In genomic region chr12:72780136-72780535, GRCm38 (mm10) we compare ENCODE assay signal across 24 mouse cellular contexts. TPM values are rescaled to one million over a fixed set of nuclear protein-coding genes. Genes with fewer than 3 reads are reported as not detected.
DNase-seq lines count a peak whose midpoint lies in the region; ATAC-seq and TF ChIP-seq lines count a peak whose summit lies in the region.
"Had no signal": no experiment of that assay in that cellular context is flagged by ENCODE, and none has a peak within 500 bp of the region (broad histone marks: within the 10 kb centered on the region; RNA-seq: fewer than 3 reads in every experiment).

No protein-coding gene starts in this region.

- peaks cover 27% of the 10 kb centered on the region for H3K79me2 ChIP-seq in MEL (ENCODE audit: control insufficient read depth, insufficient read depth, low read length, poor library complexity)

- H3K27me3 ChIP-seq in MEL (ENCODE audit: control insufficient read depth in 1 of 2, insufficient read depth in 2 of 2, low read length in 2 of 2), result no peaks in the 10 kb centered on the region
- no peaks in the 10 kb centered on the region for H3K27me3 ChIP-seq in liver, embryonic 11.5 days (replicated peaks; ENCODE audit: control insufficient read depth, insufficient read depth, low read length)
- no peaks in the 10 kb centered on the region for H3K27me3 ChIP-seq in liver, postnatal 0 days (ENCODE audit: insufficient read depth, low read length)
- H3K27me3 ChIP-seq in kidney, embryonic 14.5 days (ENCODE audit: control insufficient read depth, insufficient read depth, low read length), result no peaks in the 10 kb centered on the region
- H3K27me3 ChIP-seq: forebrain, embryonic 15.5 days; heart, embryonic 13.5 days; hindbrain, embryonic 13.5 days; Patski had no signal

- no peak overlapping the region for H3K9ac ChIP-seq in MEL (ENCODE audit: control insufficient read depth, low read depth, low read length, poor library complexity, severe bottlenecking)
- H3K9ac ChIP-seq in liver, embryonic 11.5 days (ENCODE audit: low read depth, low read length), result no peak overlapping the region
- H3K9ac ChIP-seq in liver, postnatal 0 days (replicated peaks), result no peak overlapping the region
- no peak overlapping the region for H3K9ac ChIP-seq in kidney, embryonic 14.5 days (ENCODE audit: low read depth, low read length)
- H3K9ac ChIP-seq: forebrain, embryonic 15.5 days; heart, embryonic 13.5 days; hindbrain, embryonic 13.5 days had no signal

- no peaks in the 10 kb centered on the region for H3K9me3 ChIP-seq in MEL (replicated peaks; ENCODE audit: insufficient read depth, low read length)
- no peaks in the 10 kb centered on the region for H3K9me3 ChIP-seq in liver, embryonic 11.5 days (ENCODE audit: control insufficient read depth, low read length)
- no peaks in the 10 kb centered on the region for H3K9me3 ChIP-seq in liver, postnatal 0 days (ENCODE audit: low read length)
- no peaks in the 10 kb centered on the region for H3K9me3 ChIP-seq in kidney, embryonic 14.5 days (ENCODE audit: control insufficient read depth, low read length)
- H3K9me3 ChIP-seq: forebrain, embryonic 15.5 days; heart, embryonic 13.5 days; hindbrain, embryonic 13.5 days had no signal

- peaks cover 21 to 30% of the 10 kb centered on the region in 2 experiments for H3K36me3 ChIP-seq in MEL (ENCODE audit: control insufficient read depth in 1 of 2, insufficient read depth in 2 of 2, low read length in 2 of 2)
- H3K36me3 ChIP-seq in liver, embryonic 11.5 days (ENCODE audit: control insufficient read depth, insufficient read depth, low read length), result peaks cover 3% of the 10 kb centered on the region; the same call in 1 of the 2 replicates
- peaks cover 20% of the 10 kb centered on the region for H3K36me3 ChIP-seq in liver, postnatal 0 days (replicated peaks; ENCODE audit: insufficient read depth, low read length)
- peaks cover 15% of the 10 kb centered on the region; the same call in 1 of the 2 replicates for H3K36me3 ChIP-seq in kidney, embryonic 14.5 days (ENCODE audit: control insufficient read depth, insufficient read depth, low read length)

- H3K4me3 ChIP-seq in MEL (ENCODE audit: control insufficient read depth in 1 of 2, insufficient read depth in 1 of 2, low read depth in 2 of 2, low read length in 2 of 2), result no peak overlapping the region
- no peak overlapping the region for H3K4me3 ChIP-seq in liver, embryonic 11.5 days (ENCODE audit: low read depth, low read length)
- H3K4me3 ChIP-seq in liver, postnatal 0 days (ENCODE audit: low read depth, low read length), result no peak overlapping the region
- H3K4me3 ChIP-seq in kidney, embryonic 14.5 days (ENCODE audit: low read length), result no peak overlapping the region
- H3K4me3 ChIP-seq: forebrain, embryonic 15.5 days; heart, embryonic 13.5 days; hindbrain, embryonic 13.5 days; left cerebral cortex, adult 2 months had no signal

- peak in 1 of 2 experiments; percentile 22; a peak in 1 of 4 replicates for TF ChIP-seq EP300 in MEL (IDR thresholded peaks at IDR 0.05; ENCODE audit: low read depth in 1 of 2, low read length in 2 of 2)
- 0 out of 2 replicates have a peak, but pooled peaks have one; percentile 34 for TF ChIP-seq EP300 in liver, postnatal 0 days (IDR thresholded peaks at IDR 0.05; ENCODE audit: low read depth)

- DNase-seq in adrenal gland, adult 2 months, result peak; percentile 40
- no peak for DNase-seq in adrenal gland, adult 18-20 months (ENCODE audit: low spot score in 2 of 2)
- DNase-seq in MEL (ENCODE audit: low read depth, low spot score), result peak; percentile 77
- no peak for DNase-seq in liver, embryonic 11.5 days (ENCODE audit: low spot score)
- no peak for DNase-seq in liver, postnatal 0 days
- no peak for DNase-seq in layer of hippocampus, adult 9-10 months (ENCODE audit: low spot score)
- no peak for DNase-seq in testis, postnatal 14 days (ENCODE audit: low spot score)
- DNase-seq: cerebellum, adult 18-20 months; cerebellum, postnatal 36 days; gastrocnemius, postnatal 10 days; heart, postnatal 14 days; kidney, adult 11 months; kidney, postnatal 4 days; right cerebral cortex, postnatal 14 days had no signal

- peak overlapping the region; percentile 35; the same call in 1 of the 2 replicates for H3K4me2 ChIP-seq in liver, embryonic 11.5 days
- no peak overlapping the region for H3K4me2 ChIP-seq in liver, postnatal 0 days (ENCODE audit: low read depth, low read length)
- H3K4me2 ChIP-seq in kidney, embryonic 14.5 days (replicated peaks; ENCODE audit: low read depth, low read length), result no peak overlapping the region
- H3K4me2 ChIP-seq: forebrain, embryonic 15.5 days; heart, embryonic 13.5 days; hindbrain, embryonic 13.5 days; midbrain, embryonic 11.5 days had no signal

- WGBS in liver, embryonic 11.5 days, result 58% methylated on average over 5 of the region's 5 CpGs
- 56% methylated on average over 5 of the region's 5 CpGs for WGBS in liver, postnatal 0 days (ENCODE audit: insufficient replicate concordance)
- 94% methylated on average over 5 of the region's 5 CpGs for WGBS in kidney, embryonic 14.5 days

- TF ChIP-seq CTCF in MEL (IDR thresholded peaks at IDR 0.05 in 2 of 3, conservative IDR thresholded peaks at IDR 0.05 in 1 of 3; ENCODE audit: control insufficient read depth in 1 of 3, insufficient read depth in 1 of 3, low read depth in 2 of 3, low read length in 3 of 3, poor library complexity in 1 of 3, severe bottlenecking in 1 of 3), result no peak
- TF ChIP-seq CTCF in liver, postnatal 0 days (IDR thresholded peaks at IDR 0.05; ENCODE audit: low read depth), result no peak

- H3K27ac ChIP-seq in MEL (ENCODE audit: control insufficient read depth, low read depth, low read length), result 0 out of 2 replicates have a peak overlapping the region, but pooled peaks have one; percentile 27
- H3K27ac ChIP-seq in liver, embryonic 11.5 days (ENCODE audit: low read depth, low read length), result peak overlapping the region; percentile 54
- no peak overlapping the region for H3K27ac ChIP-seq in liver, postnatal 0 days (ENCODE audit: low read depth)
- H3K27ac ChIP-seq in kidney, embryonic 14.5 days (ENCODE audit: low read depth, low read length), result no peak overlapping the region
- H3K27ac ChIP-seq: forebrain, embryonic 15.5 days; heart, embryonic 13.5 days; hindbrain, embryonic 13.5 days; left cerebral cortex, adult 2 months; macrophage; stomach, postnatal 0 days had no signal

- peaks cover 0 to 3% of the 10 kb centered on the region in 2 experiments; a peak in 3 of 4 replicates for H3K4me1 ChIP-seq in MEL (ENCODE audit: control insufficient read depth in 1 of 2, insufficient read depth in 2 of 2, low read length in 2 of 2)
- peaks cover 12% of the 10 kb centered on the region for H3K4me1 ChIP-seq in liver, embryonic 11.5 days (replicated peaks; ENCODE audit: control insufficient read depth, insufficient read depth, low read length)
- peaks cover 3% of the 10 kb centered on the region; the same call in 1 of the 2 replicates for H3K4me1 ChIP-seq in liver, postnatal 0 days (ENCODE audit: insufficient read depth)
- H3K4me1 ChIP-seq in kidney, embryonic 14.5 days (ENCODE audit: control insufficient read depth, insufficient read depth, low read length), result no peaks in the 10 kb centered on the region
- H3K4me1 ChIP-seq: forebrain, embryonic 15.5 days; hindbrain, embryonic 13.5 days had no signal

- ATAC-seq in liver, embryonic 11.5 days (replicated peaks; ENCODE audit: low FRiP score), result peak; percentile 99
- ATAC-seq in liver, postnatal 0 days, result peak; percentile 71
- ATAC-seq in kidney, embryonic 14.5 days (ENCODE audit: low FRiP score, low TSS enrichment), result no peak
- ATAC-seq: CD4-positive, CD25-positive, alpha-beta regulatory T cell, adult 4 months; forebrain, embryonic 15.5 days; Patski had no signal

- TF ChIP-seq POLR2A in MEL (IDR thresholded peaks at IDR 0.05; ENCODE audit: control insufficient read depth in 1 of 2, insufficient read depth in 1 of 2, low read depth in 1 of 2, low read length in 2 of 2, poor library complexity in 1 of 2), result no peak

- no peak for TF ChIP-seq RAD21 in MEL (IDR thresholded peaks at IDR 0.05; ENCODE audit: low read depth, low read length)

TF ChIP-seq in MEL, 35 proteins besides CTCF, POLR2A, EP300 and RAD21:
- TF ChIP-seq ETS1 (IDR thresholded peaks at IDR 0.05; ENCODE audit: low read depth, low read length) (0 out of 2 replicates have a peak, but pooled peaks have one; percentile 4), GATA1 (IDR thresholded peaks at IDR 0.05; ENCODE audit: low read depth, low read length) (peak; percentile 60; the same call in 1 of the 2 replicates), NRF1 (IDR thresholded peaks at IDR 0.05; ENCODE audit: insufficient read depth, low read depth, low read length, poor library complexity, severe bottlenecking) (no peak), TBP (IDR thresholded peaks at IDR 0.05; ENCODE audit: low read depth, low read length) (0 out of 2 replicates have a peak, but pooled peaks have one; percentile 24), TAL1 (IDR thresholded peaks at IDR 0.05; ENCODE audit: low read length) (peak; percentile 60), USF2 (IDR thresholded peaks at IDR 0.05; ENCODE audit: borderline replicate concordance in 1 of 2, insufficient read depth in 1 of 2, low read depth in 1 of 2, low read length in 2 of 2) (no peak), MEF2A (IDR thresholded peaks at IDR 0.05; ENCODE audit: extremely low read depth, insufficient replicate concordance, low read depth, low read length, poor library complexity, severe bottlenecking) (no peak), JUND (IDR thresholded peaks at IDR 0.05; ENCODE audit: low read depth, low read length) (no peak)
TF ChIP-seq in MEL: peak in this region for 4.

RNA-seq across cellular contexts. Expression of gene Ppm1a, which starts 22.9 kb away (rescaled TPM):
- 100 to 1,000 TPM; 232 to 265 TPM for total RNA-seq in adrenal gland, adult 2 months (2021)
- polyA plus RNA-seq in adrenal gland, adult 2 months (2012; rRNA removed), result 39.0 and 48.1 TPM in 2 replicates
- total RNA-seq in adrenal gland, adult 18-20 months (2021), result 100 to 1,000 TPM; 235 to 281 TPM
- 119 and 127 TPM in 2 replicates for total RNA-seq in MEL (2012; rRNA removed)
- polyA plus RNA-seq in MEL (2012; ENCODE audit: insufficient read depth in 1 of 2, insufficient read length in 2 of 2, low read depth in 1 of 2, low replicate concordance in 2 of 2, missing spikeins in 1 of 2), result 100 to 1,000 TPM in 1 of 2 experiments, not detected in 1; 111 TPM
- polyA plus RNA-seq in liver, embryonic 11.5 days (2014; fragmentation: Nextera tagmentation; extraction: Ambion mirVana), result 46.4 and 48.8 TPM in 2 replicates
- 36.1 and 42.8 TPM in 2 replicates for polyA plus RNA-seq in liver, postnatal 0 days (2015; fragmentation: Nextera tagmentation; extraction: Ambion mirVana)
- 58.2 and 73.8 TPM in 2 replicates for polyA plus RNA-seq in kidney, embryonic 14.5 days (2014; fragmentation: Nextera tagmentation; extraction: Ambion mirVana)

Comparison
In these comparisons a context has a peak if more than half of its experiments do, and no peak if none do; other contexts are left out.
1. DNase-seq: peak in adrenal gland, adult 2 months (single experiment) and MEL (single experiment); none in adrenal gland, adult 18-20 months (0 of 2), liver, embryonic 11.5 days (single experiment), liver, postnatal 0 days (single experiment), layer of hippocampus, adult 9-10 months (single experiment) and testis, postnatal 14 days (single experiment).
2. H3K27ac ChIP-seq: peak in MEL (single experiment) and liver, embryonic 11.5 days (single experiment); none in liver, postnatal 0 days (single experiment) and kidney, embryonic 14.5 days (single experiment).